Mouse (Mus musculus): ENCODE results near the gene Hamp2.
"Not testable (repeated sequence)": the region's sequence is repeated elsewhere in the genome, so short reads cannot be mapped to it uniquely, and the experiment has no call there.

The Hamp2 gene

DNA sequence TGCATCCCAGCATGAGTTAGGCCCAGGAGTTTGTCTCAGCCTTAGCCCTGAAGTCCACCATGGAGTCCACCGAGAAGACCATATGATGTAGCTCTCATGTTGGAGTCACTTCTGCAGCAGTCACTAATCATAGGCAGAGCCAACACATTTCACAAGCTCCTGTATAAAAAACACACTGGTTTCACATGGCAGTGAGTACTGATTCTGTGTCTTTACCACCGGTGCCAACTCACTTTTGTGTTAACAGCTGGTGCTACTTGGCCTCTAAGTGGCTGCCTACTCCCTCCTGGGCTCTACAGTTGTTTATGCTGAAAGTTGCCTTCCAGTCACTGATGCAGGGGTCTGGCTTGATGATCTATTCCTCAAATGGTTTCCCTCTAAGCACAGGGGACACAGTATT lies at the start of gene Hamp2:
TSS of gene Hamp2 (minus strand) at position 101 of the 400 bp plus-strand sequence.
- not testable (repeated sequence) for DNase-seq

DNA sequence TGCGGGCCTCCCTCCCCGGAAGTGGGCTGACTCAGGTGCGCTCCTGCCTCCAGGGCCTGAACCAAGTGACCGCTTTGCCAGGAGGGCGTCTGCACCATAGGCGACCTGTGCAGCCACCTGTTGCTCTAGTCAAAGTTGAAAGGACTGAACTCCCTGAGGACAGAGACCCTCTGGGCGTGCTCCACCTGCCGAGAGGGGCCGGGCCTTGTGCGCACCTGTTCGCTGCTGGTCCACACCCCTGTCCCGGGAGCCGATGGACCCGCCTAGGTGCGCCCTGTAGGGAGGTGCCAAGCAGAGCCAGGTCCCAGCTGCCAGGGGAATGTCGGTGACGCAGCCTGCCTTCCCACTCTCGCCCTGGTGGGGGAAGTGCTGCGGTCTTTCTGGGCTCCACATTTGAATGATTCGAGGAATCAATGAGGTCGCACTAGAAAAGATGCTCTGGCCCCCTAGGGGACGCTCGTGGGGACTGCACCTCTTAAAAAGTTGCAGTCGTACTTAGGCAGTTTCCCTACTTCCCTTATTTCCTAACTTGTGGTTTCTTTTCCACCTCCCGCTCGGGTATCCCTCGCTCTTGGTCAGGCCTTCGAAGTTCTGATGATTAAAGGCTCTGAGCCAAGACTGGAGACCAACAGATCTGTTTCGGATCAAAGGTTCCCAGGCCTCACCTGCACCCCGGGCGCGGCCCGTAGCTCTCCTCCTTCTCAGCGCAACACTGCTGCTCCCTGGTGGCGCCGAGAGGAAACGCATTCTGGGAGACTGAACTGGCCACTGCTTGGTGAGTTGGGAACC lies 49.2 kb upstream of the Hamp2 start, which contains the start of gene Fam187b:
TSS of gene Fam187b (plus strand) at position 290 of the 789 bp plus-strand sequence.
- peak; percentile 90 to 93 for DNase-seq

DNA sequence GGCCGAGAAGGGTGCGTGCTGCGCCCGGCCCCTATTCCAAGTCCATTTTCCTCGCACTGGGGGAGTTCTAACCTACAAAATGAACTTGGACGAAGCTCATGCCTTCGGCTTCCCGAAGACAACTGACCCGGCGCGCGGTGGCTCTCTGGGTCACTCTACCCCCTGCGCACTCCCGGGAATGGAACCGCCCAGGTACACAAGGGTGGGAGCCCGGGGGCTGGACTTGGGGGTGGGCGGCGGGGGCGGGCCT lies 48.7 kb upstream of the Hamp2 start, which contains the start of gene Lsr:
TSS of gene Lsr (minus strand) at position 214 of the 250 bp plus-strand sequence.
- DNase-seq: peak in 1 of 2 experiments; percentile 82

DNA sequence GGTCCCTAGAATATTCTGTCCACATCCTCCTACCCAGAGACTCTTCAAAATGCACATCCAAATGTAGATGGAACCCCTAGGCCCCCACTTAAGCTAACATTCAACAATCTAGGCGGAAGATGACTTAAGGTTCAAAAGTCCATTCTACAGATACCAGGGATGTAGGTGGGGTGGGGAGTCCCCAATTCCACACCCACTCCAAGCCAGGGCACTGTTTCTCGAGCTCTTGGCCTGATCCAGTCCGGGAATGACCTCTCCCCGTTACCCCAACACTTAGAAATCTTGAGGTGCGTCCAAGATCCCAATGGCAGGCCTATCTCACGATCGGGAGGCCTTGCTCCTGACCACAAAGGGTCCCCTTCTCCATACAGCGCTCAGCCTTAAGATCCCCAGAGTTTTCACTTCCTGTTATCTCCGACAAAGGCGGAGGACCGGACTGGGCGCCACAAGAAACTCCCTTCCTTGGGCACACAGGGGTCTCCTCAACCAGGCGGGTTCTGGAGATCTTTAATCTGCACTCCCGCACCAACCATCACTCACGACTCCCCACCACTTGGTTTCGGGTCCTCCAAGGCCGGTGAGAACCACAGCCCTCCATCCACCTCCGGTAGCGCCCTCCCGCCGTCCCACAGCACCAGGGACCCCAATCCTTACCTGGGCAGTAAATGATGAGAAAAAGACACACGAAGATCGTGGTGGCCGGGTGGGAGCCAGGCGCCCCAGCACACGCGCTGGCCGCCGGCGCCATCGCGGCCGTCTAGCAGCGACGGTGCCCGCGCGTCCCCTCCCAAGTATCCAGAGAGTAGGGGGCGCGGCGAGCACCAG lies 48.2 kb upstream of the Hamp2 start:
- no peak for DNase-seq

DNA sequence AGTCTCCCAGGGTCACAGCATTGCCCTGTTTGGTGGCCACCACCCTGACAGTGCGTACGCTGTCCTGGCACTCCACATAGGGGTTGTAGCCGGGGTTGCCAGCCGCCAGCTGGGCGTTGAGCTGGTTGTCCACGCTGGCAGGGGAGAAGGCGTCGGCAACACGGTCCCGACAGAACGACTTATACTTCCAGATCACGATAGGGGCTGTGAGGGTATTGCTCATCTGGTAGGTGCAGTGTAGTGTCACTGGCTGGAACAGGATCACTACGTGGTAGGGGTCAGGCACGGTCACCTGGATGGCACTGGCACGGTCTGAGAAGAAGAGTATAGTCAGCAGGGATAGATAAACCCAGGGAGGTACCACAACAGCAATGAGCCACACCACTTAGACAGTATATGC lies 47.4 kb upstream of the Hamp2 start:
- no peak for DNase-seq

DNA sequence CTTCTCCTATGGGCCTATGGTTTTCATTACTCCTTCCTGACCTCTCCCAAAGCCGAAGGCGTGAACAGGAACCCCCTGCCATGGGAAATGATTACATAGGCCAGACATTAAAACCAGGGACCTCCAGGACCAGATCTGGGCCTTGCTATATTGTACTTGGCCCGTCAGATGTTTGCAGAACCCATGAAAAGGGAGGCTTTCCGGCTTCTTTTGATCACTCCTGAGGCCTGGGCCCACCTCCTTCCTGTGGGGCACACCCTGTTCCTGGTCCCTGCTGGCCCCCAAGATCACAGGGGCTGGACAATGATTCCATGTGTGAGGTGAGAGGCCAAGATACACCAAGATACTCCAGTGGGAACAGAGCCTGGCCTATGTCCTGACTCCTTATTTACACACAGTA lies 44.7 kb upstream of the Hamp2 start:
- DNase-seq: no peak

DNA sequence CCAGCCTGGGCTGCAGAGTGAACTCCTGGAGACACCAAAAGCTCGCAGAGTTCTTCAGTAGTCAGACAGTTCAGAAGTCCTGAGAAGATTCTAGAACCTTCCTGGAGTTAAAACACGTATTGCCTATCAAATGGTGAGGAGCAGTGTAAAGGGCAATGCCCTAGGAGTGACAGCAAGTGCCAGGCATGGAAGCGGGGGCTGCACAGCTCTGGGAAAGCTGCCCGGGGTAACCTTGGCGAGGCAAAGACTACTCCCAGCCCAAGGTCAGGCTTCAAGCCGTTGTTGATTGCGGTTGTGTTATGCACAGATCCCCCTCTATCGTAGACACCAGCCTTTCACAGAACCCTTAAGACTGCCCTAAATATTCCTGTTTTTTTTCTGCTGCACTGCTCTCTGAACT lies 44.1 kb upstream of the Hamp2 start:
- DNase-seq: no peak

DNA sequence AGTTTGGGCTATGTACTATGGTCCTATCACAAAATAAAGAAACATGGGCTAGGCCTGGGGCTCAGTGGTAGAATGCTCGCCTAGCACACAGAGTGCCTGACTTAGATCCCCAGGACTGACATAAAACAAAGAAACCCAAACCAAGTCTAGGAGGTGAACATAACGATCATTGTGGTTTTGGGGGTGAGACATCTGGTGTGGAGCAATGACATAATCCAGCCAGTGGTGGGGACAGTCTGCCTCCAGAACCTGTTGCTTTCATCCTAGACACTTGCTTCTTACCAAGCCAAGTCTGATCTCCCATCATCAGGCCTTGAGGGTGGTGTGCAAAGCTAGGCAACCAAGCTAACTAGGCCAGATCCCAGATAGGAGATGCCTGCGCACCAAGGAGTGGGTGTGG lies 42.2 kb upstream of the Hamp2 start:
- DNase-seq: no peak

DNA sequence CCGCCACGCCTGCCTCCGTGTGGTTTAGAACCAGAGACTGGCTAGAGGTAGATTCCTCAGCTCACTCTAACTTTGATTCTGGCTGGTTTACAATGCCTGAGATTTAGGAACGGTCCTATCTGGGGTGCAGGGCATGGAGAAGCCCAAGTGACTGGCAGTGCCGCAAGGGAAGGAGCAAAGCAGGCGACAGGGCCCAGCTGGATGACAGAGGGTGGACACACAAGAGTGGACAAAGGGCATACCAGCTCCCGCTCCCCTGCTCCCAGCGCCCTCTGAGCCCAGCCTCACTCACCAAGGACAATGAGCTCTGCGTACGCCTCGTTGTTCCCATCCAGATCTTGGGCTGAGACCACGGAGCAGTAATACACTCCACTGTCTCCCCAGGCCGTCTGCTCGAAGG lies 41.2 kb upstream of the Hamp2 start:
- no peak for DNase-seq

DNA sequence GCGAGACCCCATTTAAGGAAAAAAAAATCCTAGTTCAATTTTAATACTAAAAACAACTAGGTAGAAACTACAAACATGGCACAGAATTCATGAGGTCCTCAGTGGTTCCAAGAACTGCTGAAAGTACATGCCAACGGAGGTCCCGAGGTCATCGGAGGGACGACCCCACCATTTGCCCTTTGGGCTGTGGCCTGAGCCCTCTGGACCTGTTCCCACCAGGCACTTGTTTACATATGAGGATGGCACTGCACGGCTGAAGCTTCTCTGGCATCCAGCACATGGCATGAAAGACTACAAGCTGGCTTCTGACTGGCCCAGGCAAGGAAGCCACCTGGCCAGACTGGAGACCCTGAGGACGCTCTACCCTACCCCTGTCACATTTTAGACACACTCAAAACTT lies 39.9 kb upstream of the Hamp2 start:
- DNase-seq: no peak

DNA sequence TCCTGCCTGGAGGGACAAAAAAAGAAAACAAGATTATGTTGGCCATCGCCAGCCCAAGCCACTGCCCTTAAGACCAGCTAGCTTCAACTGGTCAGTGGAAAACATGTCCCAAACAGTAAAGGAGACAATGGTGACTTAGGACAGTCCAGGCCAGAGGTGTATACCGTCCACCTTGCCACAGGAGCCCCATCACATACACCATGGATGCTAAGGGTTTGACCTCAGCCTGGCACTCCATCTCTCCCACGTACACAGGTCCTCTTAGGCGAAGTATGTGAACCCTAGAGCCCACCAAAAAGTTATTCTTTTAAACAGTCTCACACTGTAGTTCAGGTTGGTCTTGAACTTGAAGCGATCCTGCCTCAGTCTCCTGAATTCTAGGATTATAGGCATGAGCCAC lies 38.4 kb upstream of the Hamp2 start:
- DNase-seq: no peak

DNA sequence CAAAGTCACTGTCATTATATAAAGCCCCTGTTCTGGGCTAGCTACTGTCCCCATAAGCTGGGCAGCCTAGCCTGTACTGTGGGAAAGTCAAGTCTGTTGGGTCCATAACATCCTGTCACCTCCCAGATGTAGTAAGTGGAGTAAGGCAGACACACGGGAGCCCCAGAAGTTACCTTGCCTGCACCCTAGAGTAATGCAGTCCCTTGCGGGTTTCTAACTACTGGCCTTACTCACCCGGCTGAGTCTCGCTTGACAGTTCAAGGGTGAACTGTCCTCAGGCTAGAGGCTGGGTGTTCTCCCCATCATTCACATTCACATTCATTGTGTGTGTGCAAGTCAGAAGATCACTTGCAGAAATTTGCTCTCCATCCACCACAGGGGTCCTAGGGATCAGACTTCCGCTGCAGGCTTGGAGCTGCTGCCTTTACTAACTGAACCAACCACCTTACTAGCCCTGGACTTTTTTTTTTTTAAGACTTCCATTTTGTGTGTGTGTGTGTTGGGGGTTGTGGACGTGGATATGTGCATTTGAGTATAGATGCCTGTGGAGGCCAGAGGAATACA lies 35.4 kb upstream of the Hamp2 start:
- no peak for DNase-seq

DNA sequence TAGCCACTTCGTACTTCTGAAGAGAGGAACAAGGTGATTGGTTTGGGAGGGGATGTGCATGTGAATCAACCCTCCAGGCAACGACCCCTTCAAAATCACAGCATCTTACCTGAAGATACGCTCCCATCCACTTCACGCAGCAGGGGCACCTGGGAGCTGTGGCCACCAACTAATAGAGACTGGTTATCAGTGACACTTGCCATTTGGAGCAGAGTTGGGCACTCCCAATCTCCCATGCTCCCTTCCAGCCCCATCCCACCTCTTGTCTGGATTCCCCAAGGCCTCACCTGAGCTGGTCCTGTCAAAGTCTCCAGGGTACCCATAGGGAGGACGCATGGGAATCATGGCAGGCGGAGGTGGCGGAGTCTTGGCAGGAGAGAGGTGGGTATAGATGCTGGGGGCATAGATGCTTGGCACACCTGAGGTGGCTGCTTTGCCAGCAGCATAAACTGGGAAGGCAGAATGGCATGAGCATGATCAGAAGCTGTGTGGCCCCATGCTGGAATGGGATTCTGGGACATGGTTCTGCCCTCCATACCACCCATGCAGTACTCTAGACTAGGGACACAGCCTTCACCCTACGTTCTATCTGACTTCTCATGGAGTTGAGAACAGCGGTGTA lies 34.5 kb upstream of the Hamp2 start:
- no peak for DNase-seq

DNA sequence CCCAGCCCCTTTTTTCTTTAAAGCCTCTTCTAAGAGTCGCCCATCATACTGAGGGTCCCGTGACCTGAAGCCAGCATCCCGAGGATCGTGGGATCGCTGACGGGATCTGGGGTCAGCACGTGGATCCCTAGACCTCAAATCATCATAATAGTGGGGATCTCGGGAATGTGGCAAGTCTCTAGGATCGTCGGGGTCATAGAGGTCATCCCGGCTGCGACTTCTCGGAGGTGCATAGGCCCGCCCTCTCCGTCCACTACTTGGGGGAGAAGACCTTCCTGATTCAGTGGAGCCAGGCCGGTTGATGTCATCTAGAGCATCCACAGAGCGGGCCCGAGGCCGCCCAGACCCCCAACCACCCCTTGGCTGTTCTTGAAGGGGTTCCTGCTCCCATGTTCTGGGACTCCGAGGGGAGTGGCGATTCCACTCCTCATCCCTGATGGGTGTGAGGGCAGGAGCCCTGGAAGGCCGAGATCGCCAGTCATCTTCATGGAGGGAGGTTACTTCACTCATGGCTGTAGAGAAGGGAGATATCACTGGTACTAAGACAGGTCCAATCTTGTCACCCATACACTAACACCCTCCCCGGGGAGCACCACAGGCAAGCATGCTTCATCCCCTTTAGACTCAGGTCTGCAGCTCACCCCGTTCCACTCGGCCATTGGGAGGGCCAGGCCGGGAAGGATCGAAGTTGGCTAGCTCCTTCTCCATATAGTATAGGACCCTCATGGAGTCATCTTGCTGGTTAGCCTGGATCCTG lies 33.8 kb upstream of the Hamp2 start:
- no peak for DNase-seq

DNA sequence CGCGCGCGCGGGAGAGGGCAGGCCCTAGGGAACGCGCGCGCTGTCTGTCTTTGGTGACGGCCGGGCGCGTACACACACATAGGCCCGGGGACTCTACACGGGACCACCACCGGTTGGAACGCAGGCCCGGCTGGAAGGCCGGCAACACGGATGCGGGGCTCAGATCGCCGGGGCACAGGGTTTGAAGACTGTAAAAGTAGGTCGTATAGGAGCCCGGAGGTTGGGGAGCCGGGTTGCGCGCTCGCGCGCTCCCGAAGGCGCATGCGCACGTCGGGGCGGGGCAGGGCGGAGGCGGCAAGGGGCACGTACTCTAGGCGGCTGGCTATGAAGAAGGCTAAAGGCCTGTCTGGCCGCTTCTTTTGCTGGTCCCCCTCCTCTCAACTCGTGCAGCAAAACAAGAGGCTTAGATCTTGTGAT lies 32.9 kb upstream of the Hamp2 start:
- peak; percentile 90 to 91 for DNase-seq

DNA sequence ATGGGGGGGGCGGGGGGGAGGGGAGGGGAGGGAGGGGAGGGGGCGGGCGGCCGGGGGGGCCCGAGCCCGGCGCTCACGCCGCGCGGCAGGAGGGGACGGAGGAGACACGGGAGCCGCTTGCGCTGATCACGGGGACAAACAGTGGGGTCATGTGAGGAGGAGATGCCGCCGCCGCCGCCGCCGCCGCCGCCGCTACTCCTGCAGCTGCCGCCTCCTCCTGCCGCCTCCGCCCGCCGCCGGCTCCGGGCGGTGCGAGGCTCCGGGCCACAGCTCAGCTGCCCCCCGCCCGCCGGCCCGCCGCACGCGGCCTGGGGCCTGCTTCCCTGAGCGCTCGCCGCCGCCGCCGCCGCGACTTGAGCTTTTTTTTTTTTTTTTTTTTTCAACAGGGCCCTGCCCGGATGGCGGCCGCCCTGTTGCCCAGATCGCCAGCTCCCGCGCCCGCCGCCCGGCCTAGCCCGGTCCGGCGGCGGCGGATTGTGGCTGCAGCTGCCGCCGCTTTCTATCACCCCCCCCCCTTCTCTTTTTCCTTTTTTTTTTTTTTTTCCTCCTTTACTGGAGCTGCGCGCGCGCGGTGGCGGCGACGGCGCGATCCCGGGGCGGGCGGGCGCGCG lies 32.4 kb upstream of the Hamp2 start, which contains the start of gene Usf2:
TSS of gene Usf2 (minus strand) at position 48 of the 611 bp plus-strand sequence.
- peak; percentile 81 to 84 for DNase-seq

DNA sequence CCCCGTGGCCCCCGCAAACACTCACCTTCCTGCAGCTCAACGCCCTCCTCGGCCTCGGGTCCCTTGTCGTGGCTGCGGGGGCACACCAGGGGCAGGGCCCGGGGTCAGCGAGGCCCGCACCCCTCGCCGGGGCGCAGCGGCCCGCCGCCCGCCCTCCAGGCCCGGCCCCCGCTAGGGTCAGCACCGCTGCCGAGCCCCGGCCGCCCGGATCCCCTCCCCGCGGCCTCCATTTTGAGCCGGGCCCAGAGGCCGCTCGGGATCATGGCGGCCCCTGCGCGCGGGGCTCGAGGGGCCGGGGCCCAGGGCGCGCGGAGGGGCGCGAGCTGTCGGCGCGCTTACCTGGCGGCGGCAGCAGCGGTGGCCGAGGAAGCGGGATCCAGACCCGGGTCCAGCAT lies 31.9 kb upstream of the Hamp2 start:
- DNase-seq: no peak

DNA sequence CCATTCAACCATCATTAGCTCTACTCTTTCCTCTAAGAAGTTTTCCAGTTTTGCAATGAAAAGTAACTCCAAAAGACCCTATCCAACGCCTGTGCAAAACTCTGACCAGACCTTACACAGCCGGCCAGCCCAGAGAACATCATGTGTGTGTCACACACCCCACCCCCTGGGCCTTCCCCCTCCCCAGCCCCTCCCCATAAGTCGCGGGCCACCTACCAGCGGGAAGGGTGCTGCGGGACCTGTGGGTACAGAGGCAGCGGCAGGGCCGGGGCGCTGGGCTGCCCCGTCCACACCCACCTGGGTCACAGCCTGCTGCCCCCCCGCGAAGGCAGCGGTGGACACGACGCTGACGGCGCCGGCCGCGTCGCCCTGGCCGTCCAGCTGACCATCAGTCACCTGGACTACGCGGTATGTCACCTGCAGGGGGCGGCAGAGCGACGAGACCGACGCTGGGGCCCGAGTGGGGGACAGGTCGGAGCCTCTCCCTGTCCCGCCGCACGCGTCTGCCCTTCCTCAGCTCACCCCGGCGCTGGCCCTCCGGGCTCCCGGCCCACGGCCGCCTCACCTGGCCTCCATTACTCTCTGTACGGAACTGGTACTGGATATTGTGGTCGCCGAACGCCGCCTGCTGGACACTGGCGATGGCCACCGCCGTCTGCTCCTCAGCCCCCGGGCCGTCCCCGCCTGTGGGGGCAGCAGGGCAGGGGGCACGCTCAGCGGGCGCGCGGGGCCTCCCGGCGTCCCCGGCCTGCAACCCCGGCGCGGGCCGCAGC lies 31.3 kb upstream of the Hamp2 start:
- DNase-seq: peak; percentile 90 to 93

DNA sequence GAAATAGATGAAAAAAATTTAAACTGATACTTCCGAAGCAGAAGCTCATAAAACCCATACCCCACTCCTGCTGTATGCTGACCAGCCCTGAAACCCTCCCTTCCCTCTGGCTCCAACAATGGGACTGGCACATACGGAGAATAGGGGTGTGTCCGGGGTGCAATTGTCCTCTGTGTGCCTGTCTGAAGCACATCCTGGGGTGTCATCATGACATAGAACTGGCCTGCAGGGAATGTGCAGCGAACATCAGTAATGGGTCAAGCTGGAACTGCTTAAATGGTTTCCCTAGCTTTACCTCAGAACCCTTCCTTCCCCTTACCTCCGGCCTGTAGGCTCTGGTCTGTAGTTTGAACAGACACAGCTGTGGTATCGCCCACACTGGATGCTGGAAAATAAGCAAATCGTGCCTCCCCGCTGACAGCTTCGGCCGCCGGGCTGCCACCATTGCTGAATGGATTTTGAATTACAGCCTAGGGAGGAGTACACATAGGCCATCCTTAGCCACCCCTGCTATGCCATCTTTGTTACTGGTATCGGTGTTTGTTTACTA lies 30.6 kb upstream of the Hamp2 start:
- DNase-seq: no peak

DNA sequence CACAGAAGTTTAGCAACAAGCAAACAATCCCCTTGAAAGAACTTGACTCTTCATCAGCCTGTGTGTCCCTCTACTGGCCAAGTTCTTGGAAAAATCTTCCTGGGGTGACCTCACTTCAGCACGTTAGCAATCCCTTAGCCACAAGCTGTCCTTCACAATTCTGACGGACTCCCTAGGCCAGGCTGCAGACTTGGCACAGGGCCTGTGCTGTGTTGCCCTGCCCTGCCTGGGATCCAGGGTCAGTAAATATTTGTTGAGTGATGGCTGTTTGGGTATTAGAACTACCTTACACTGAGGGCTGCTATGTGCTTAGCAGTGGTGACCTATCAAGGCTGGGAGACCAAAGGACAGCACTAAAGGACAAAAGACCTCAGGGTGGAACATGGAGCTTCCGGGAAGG lies 29.6 kb upstream of the Hamp2 start:
- DNase-seq: peak in 1 of 2 experiments; percentile 27

DNA sequence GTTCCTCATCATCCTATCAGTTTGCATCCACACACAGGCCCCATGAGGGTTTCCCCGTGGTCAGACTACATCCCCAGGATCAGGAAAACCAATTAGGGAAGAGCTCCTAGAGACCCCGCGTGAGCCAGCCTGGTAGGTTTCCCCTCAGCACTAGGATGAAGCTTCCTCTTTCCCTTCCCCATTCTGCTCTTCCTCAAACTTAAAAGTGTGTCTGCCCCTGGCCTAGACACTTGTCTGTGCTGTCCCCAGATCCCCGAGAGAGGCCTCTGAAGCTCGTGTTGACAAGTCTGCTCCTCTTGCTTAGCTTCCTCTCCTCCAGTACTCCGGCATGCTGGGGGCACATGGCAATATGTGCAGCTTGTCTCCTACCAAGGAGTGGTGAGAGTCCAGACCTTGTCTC lies 29.0 kb upstream of the Hamp2 start:
- DNase-seq: peak in 1 of 2 experiments; percentile 36
